Mouse (Mus musculus) ES-E14 (cell line): Measurements from ENCODE around the gene Prss33. TPM values are rescaled to one million over a fixed set of nuclear protein-coding genes. Genes with fewer than 3 reads are reported as not detected.

Source experiments
- DNase-seq: peaks from one replicate; pipeline ENCODE4 v3.0.0-alpha.2; 2013; ENCODE audit warnings: low read depth, low spot score
- H3K27ac ChIP-seq: 2 replicates; pipeline ENCODE4 v1.5.1; 2012; ENCODE audit warnings: low read depth, mild to moderate bottlenecking, low read length, moderate library complexity, mixed read lengths; ENCODE audit not compliant: poor library complexity, insufficient read depth, severe bottlenecking
- H3K36me3 ChIP-seq: 2 replicates; pipeline ENCODE4 v1.6.1; 2012; ENCODE audit warnings: mild to moderate bottlenecking, low read length, moderate library complexity, mixed read lengths; ENCODE audit not compliant: control insufficient read depth, poor library complexity, insufficient read depth, severe bottlenecking
- H3K4me1 ChIP-seq, 2 experiments: fragments of 150-350 bp in 1 of 2; sonication (generic) in 1 of 2; 2 replicates each; pipeline ENCODE4 v1.6.1; 2012; ENCODE audit warnings: low read length in 2 of 2, mild to moderate bottlenecking in 1 of 2, mixed read lengths in 1 of 2; ENCODE audit not compliant: control insufficient read depth in 2 of 2, insufficient read depth in 2 of 2, poor library complexity in 1 of 2
- H3K4me3 ChIP-seq, 2 experiments: fragments of 150-350 bp in 1 of 2; sonication (generic) in 1 of 2; 2 replicates each; pipeline ENCODE4 v1.5.1; 2012; ENCODE audit warnings: low read length in 2 of 2, low read depth in 1 of 2, mild to moderate bottlenecking in 1 of 2, mixed read lengths in 1 of 2; ENCODE audit not compliant: insufficient read depth in 1 of 2, poor library complexity in 1 of 2, severe bottlenecking in 1 of 2
- H3K9ac ChIP-seq: 2 replicates; pipeline ENCODE4 v1.6.1; 2012; ENCODE audit warnings: low read depth, mild to moderate bottlenecking, low read length, mixed read lengths; ENCODE audit not compliant: poor library complexity, insufficient read depth, severe bottlenecking
- H3K9me3 ChIP-seq: fragments of 150-350 bp; sonication (generic); 2 replicates; pipeline ENCODE4 v1.6.1; 2012; ENCODE audit warnings: low read depth, mild to moderate bottlenecking, low read length; ENCODE audit not compliant: control insufficient read depth, insufficient read depth
- CHD2 ChIP-seq: IDR thresholded peaks from 2 replicates; pipeline ENCODE4 v1.6.1; 2014; ENCODE audit warnings: mild to moderate bottlenecking, low read depth, low read length, inconsistent platforms
- HCFC1 ChIP-seq: IDR thresholded peaks from 2 replicates; pipeline ENCODE4 v1.6.1; 2012; ENCODE audit warnings: low read length, inconsistent platforms, borderline replicate concordance; ENCODE audit not compliant: insufficient read depth
- MAFK ChIP-seq: IDR thresholded peaks from 2 replicates; pipeline ENCODE4 v1.6.1; 2014; ENCODE audit warnings: mild to moderate bottlenecking, low read depth, low read length, inconsistent platforms; ENCODE audit not compliant: insufficient read depth
- ZC3H11A ChIP-seq: IDR thresholded peaks from 2 replicates; pipeline ENCODE4 v1.6.1; 2012; ENCODE audit warnings: low read depth, mild to moderate bottlenecking, inconsistent platforms, low read length, borderline replicate concordance
- ZNF384 ChIP-seq: IDR thresholded peaks from 2 replicates; pipeline ENCODE4 v1.6.1; 2012; ENCODE audit warnings: low read depth, low read length, inconsistent platforms
- in situ Hi-C, 2 experiments: fragments of 600-800 bp; cut with MboI; formaldehyde crosslinking; loops; one replicate each; pipeline ENCODE4 v1.15.1; 2025; ENCODE audit warnings: low sequenced_read_pairs in 2 of 2, inconsistent platforms in 1 of 2; ENCODE audit not compliant: unreplicated experiment in 2 of 2
- total RNA-seq: library from RNA; depleted of rRNA; stranded (reverse); fragments of 300-350 nt; gene quantifications from 2 replicates; pipeline ENCODE4 v1.2.3, GENCODE M21; 2012

The Prss33 gene
- total RNA-seq, 1 experiment: 0.45 TPM

- TF ChIP-seq MAFK (no peak), CHD2 (no peak), ZC3H11A (no peak), ZNF384 (no peak), HCFC1 (no peak)
- H3K27ac ChIP-seq: no peak overlapping the region; the same call in 1 of the 2 replicates
- no peaks in the 10 kb centered on the region for H3K36me3 ChIP-seq
- H3K9ac ChIP-seq: no peak overlapping the region
- H3K4me3 ChIP-seq: no peak overlapping the region
- DNase-seq: no peak
- no peaks in the 10 kb centered on the region for H3K4me1 ChIP-seq
- in situ Hi-C loops: no loop called here
- H3K9me3 ChIP-seq: no peaks in the 10 kb centered on the region
Observed at GRCm38 (mm10) chr17:23873884-23874856, 38.3 kb upstream of the Prss33 start.

GRCm38 (mm10) chr17:23868513-23868912, 32.7 kb upstream of the Prss33 start:
- peaks cover 0 to 2% of the 10 kb centered on the region in 2 experiments; a peak in 1 of 4 replicates for H3K4me1 ChIP-seq
- no peak for TF ChIP-seq ZC3H11A
- no peak for TF ChIP-seq CHD2
- no peak for TF ChIP-seq MAFK
- no peak for TF ChIP-seq HCFC1
- TF ChIP-seq ZNF384: no peak
- no peaks in the 10 kb centered on the region for H3K36me3 ChIP-seq
- no peak for DNase-seq
- H3K9ac ChIP-seq: no peak overlapping the region
- H3K9me3 ChIP-seq: no peaks in the 10 kb centered on the region
- in situ Hi-C loops: no loop called here
- H3K4me3 ChIP-seq: no peak overlapping the region
- H3K27ac ChIP-seq: no peak overlapping the region

- peak within 1 kb of the TSS in 1 of 2 experiments; percentile 17; a peak in 1 of 4 replicates for H3K4me3 ChIP-seq
- H3K4me1 ChIP-seq: peaks cover 0 to 2% of the 10 kb centered on the region in 2 experiments; a peak in 1 of 4 replicates
- no peak within 1 kb of the TSS for H3K27ac ChIP-seq
- in situ Hi-C loops: no loop called here
- H3K36me3 ChIP-seq: no peaks in the 10 kb centered on the region
- TF ChIP-seq ZNF384 (no peak), HCFC1 (no peak), CHD2 (no peak), MAFK (no peak), ZC3H11A (no peak)
- H3K9ac ChIP-seq: no peak within 1 kb of the TSS
- DNase-seq: no peak
- no peaks in the 10 kb centered on the region for H3K9me3 ChIP-seq
Observed at GRCm38 (mm10) chr17:23867756-23868155, 31.9 kb upstream of the Prss33 start, which contains the start of gene Prss21. Gene Prss21 (plus strand): TSS chr17:23868056.

GRCm38 (mm10) chr17:23862926-23863325, 27.1 kb upstream of the Prss33 start:
- H3K36me3 ChIP-seq: no peaks in the 10 kb centered on the region
- no peak overlapping the region for H3K27ac ChIP-seq
- no peak overlapping the region for H3K9ac ChIP-seq
- no peaks in the 10 kb centered on the region for H3K9me3 ChIP-seq
- DNase-seq: no peak
- H3K4me1 ChIP-seq: no peaks in the 10 kb centered on the region
- in situ Hi-C loops: no loop called here
- TF ChIP-seq ZC3H11A (no peak), ZNF384 (no peak), CHD2 (no peak), MAFK (no peak), HCFC1 (no peak)
- H3K4me3 ChIP-seq: no peak overlapping the region
